Mouse (Mus musculus) cerebellum, adult 9-10 months (tissue): ENCODE measurements around the gene Aco2.

Experiments used
- DNase-seq: peaks from one replicate; pipeline ENCODE4 v3.0.0; 2022

Gene Aco2

GRCm38 (mm10) chr15:81846755-81847154 is 25.4 kb upstream of the Aco2 start:
- peak; percentile 44 for DNase-seq

GRCm38 (mm10) chr15:81847161-81847560 is 24.9 kb upstream of the Aco2 start:
- peak; percentile 43 for DNase-seq

DNA sequence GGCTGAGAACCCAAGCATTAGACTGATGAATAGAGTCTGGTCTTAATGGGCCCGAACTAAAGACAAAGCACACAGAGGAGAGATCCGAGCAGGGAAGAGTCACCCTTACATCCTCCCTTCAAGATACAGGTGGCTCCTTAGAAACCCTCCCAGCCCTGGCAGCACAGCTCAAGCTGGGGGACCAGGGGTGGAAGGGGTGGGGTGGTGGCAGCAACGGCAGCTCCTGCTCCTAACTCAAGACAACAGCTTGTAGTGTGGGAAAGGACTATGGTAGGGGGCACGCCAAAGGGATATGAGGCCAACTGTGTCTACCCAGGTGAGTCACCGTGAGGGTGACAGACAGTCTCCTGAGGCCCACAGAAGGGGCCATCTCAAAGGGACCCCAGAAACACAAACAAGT is 24.2 kb upstream of the Aco2 start:
- peak; percentile 47 for DNase-seq

DNA sequence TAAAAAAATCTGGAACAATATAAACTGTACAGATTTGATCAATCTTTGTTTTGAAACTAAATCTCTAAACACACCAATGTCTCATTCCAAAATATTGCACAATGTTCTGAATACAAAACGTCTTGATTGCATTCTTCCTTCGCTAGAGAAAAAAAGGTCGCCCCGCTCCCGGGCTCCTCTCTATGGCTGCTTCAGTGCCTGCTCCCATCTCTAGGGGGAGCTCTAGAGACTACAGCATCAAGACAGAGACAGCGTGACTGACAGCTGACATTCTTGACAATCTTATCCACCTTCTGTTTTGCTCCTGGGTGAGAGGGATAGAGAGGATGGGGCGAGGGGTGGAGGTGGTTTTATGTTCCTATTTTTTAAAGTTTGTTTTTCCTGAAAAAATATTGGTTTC is 23.8 kb upstream of the Aco2 start:
- peak; percentile 77 for DNase-seq

DNA sequence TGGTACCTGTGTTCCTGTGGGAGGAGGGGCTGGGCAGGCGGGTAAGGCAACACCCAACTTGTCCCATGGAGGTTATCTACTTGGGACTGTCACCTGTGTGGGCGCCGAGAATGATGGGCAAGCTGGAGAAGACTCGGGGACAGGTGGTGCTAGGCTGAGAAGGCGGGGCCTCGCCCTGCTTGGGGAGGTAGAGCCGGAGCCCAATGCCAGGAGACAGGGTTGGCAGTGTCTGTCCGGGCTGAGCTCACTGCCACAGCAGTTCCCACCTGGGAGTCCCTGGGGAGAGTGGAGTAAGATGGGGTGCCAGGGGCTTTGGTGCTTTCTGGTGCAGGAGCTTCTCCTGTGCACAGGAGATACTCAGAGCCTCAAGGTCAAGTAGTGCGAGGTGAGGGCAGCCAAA is 23.0 kb upstream of the Aco2 start:
- peak; percentile 82 for DNase-seq

DNA sequence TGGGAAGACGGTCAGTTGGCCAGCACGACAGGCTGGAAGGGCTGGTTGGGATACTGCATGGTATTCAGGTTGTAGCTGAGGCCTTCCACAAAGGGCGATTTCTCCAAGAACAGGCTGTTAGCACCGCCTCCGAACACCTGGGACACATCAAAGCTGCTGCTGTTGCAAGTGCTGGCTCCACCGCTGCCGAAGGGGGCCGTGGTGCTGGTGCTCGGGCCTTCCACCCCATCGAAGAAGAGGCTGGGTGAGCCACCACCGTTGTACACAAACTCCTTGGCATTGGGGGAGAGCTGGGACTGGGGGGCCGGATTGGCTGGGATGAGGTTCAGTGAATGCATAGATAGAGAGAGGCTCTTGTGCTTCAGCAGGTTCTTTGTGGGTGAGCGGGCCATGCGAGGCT is 21.4 kb upstream of the Aco2 start:
- peak; percentile 48 for DNase-seq

DNA sequence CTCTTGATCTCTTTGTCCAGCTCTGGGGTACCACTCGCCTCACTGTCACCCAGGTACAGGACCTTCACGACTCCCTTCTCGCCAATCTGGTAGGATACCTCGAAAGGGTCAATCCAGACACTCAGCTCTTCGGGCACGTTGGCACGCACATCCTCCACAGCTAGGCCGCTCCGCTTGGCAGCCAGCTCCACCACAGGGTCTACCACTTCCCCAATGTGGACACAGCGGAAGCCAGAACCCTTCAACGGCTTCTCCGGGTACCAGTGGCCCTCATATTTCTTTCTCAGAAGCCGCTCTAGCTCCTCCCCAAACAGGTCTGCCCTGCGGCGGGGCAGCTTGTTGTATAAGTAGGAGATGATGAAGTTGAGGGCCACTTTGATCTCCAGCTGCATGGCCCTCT is 20.7 kb upstream of the Aco2 start:
- DNase-seq, result no peak

DNA sequence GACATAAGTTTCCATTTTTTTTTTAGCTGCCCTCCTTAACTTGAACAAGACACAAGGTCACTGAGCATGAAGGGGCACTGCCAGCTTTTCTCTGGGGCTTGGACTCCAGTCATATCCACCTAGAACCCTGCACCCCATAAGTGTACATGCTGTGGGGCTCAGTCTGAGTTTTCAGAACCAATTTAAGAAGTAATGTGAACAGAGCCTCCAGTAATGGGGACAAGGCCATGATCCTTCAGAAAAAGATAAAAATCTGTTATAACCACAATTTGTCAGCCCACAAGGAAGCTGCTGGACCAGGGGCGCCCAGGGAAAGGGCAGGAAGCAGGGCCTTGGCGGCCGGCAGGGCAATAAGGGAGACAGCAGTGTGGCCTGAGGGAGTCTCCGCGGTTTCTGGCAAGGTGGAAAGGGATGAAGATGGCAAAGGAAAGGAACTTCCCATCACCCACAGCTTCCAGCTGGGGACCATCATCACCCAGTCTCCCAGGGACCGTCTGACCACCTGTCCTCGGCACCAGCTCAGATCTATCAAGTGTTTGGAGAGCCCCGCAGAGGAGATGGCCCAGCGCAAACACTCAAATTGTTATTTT is 19.6 kb upstream of the Aco2 start:
- peak; percentile 69 for DNase-seq

GRCm38 (mm10) chr15:81853081-81853480 is 19.0 kb upstream of the Aco2 start:
- DNase-seq, result no peak

- DNase-seq, result peak; percentile 95
These were observed 15.9 kb upstream of the Aco2 start for GRCm38 (mm10) chr15:81856030-81856790.

DNA sequence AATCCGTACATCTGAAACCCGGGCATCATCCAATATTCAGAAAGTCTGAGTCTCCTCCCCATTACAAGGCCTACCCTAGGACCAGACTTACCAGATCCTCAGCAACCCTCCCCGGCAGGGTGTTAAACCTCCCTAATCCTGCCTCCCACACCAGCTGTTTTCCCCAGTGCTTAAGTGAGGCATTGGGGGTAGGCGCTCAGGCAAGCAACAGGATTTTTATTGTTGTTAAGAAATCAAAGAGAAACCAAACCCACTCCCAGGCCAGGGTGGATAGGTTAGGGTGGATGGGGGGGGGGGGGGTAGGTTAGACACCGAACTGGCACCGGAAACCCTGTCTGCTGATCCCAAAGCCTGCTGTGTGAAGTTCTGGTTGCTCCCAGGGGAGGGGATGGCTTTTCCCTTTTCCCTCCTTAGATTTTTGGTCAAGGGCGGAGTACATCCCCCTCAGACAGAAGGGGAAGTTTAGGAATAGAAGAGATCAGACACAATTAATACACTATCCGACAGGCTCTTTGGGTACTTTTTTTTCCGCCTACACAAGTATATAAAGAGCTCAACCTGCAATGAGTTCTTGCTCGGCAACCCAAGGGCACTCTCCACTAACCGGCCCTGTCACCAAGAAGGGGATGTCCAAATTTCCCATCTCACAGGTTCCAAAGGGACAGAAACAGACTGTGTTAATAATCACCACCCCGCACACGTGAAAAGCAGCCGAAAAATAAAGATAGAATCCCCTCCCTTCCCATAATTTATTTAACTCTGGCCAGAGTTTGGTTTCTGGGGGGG is 15.0 kb upstream of the Aco2 start:
- peak; percentile 71 for DNase-seq

- DNase-seq, result no peak
These were observed 14.4 kb upstream of the Aco2 start for GRCm38 (mm10) chr15:81857724-81858116.

DNA sequence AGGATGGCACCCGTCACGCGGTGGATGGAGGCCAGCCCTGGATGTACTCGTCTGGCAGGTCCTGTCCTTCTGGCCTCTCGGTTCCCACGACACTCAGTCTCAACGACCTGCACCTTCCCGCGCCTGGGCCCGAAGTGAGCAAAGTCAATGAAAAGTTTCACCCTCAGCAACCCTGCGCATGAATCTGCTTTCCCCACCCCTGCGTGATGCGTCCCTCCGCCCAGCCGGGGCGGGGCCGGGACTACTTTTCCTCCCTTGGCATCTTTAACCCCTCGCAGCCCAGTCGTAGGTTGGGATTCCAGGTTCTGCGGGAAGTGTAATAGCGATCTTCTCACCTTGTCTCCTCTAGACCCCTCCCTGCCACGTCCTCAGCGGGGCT is 14.0 kb upstream of the Aco2 start:
- peak; percentile 96 for DNase-seq

DNA sequence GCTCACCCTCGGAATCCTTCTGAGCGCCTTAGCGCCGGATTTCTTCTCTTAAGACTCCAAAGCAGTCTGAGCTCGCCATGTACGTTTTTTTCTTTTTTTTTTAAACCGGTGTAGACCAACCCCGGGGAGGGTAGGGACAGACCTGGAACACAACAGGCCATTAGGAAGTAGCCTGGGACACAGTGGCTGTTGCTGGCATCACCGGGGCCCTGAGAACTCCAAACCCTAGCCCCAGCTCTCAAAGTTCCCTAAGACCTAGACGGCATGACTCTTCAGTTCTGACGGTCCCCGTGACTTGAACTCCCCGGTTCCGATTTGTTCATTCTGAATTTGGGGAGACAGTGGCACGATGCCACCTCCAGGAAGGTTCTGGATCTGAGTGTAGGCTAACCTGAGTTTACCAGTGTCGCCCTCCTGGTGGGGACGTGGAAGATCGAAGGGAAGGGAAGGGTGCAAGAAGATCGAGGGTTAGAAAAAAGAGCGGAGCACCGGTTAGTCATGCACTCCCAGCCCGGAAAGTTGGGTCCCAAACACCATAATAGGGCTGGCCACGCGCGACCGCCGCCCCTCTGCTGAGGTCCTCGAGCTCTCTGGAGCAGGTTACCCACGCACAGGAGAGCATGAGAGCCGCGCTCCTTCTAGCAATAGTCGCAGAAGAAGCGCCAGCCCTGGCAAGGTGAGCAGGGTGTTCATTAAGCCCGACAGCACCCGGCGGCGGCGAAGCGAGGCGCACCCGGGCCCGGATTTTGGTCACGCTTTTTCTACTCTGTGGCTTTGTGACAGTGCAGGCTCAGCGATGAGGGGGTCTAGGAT is 13.4 kb upstream of the Aco2 start, which contains the start of gene Tob2:
Gene Tob2, minus strand, starts transcription at position 280 of the 813 bp plus-strand sequence.
- peak; percentile 87 for DNase-seq

GRCm38 (mm10) chr15:81859330-81860255 is 12.5 kb upstream of the Aco2 start:
- DNase-seq, result peak; percentile 98

DNA sequence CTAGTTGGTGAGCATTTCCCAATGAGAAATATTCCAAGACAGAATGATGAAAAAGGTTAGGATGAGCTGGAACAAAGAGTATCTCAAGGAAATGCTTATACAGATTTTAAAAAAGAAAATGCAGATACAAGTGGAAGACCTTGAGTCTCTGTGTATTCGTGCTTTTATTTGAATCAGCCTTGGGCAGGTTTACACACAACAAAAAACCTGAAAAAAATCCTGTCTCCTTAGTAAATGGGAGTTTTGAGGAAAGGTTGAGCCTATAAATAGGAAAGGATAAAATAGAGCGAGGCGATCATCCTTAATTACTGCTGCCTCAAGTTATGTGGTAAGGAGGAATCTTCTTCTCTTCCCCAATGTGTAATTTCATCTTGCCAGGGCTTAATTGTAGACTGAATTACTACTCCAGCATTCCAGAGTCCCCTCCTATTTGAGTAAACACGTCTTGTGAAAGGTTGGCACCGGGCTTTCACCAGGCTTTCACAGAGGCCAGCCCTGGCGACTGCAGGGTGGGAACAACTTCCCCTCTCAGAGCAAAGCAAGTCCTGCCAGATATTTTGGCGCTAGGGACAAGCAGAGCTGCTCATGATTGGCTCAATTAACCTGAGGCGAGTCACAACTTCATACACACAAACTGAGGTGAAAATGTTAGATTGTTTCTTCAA is 11.5 kb upstream of the Aco2 start:
- peak; percentile 69 for DNase-seq

DNA sequence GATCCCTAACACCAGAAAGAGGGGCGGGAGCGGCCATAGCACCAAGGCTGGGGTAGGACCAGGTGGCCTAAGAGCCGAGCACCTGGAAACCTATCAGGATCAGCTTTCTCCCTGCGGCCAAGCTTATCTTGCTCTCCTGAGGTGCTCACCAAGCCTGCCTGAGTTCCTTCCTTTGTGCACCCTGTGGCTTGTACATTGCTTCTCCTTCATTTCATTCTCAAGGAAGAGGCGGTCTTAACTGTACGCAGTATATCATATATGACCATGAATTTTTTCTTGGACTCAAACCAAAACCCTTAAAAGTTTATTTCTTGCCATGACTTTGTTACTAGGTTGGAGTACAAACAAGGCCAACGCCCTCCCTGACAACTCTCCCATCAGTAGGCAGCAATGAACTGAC is 7.9 kb upstream of the Aco2 start:
- DNase-seq, result no peak

GRCm38 (mm10) chr15:81869985-81870384 is 2.1 kb upstream of the Aco2 start:
- no peak for DNase-seq

DNA sequence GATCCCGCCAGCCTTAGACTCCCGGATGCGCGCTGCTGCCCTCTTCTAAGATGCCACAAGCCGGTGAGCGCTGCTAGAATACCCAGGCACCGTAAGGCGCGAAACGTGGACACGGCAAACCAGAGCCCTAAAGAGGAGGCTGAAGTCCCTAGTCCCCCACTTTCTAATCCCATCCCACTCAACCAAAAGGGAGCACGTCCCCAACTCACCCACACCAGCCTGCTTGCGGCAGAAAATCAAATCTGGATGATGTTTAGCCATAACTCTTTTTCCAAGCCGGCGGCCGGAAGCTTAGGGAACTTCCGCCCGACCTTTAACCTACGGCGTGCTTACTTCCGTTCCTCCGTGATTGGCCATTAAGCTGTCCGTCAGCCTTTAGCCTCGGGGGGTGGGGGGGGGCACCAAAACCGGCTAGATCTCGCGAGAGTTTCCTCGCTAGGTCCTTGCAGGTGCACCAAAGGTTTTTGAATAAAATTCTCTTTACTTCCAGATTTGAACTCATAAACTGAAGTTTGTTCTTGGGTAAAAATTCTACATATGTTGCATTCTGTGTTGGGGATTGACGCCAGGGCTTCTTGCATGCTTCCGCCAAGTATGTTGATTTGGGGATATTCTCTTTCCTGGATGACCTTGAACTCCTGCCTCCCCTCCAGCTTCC is 376 bp upstream of the Aco2 start, which contains the start of gene Phf5a:
Gene Phf5a, minus strand, starts transcription at position 308 of the 658 bp plus-strand sequence.
- DNase-seq, result no peak

DNA sequence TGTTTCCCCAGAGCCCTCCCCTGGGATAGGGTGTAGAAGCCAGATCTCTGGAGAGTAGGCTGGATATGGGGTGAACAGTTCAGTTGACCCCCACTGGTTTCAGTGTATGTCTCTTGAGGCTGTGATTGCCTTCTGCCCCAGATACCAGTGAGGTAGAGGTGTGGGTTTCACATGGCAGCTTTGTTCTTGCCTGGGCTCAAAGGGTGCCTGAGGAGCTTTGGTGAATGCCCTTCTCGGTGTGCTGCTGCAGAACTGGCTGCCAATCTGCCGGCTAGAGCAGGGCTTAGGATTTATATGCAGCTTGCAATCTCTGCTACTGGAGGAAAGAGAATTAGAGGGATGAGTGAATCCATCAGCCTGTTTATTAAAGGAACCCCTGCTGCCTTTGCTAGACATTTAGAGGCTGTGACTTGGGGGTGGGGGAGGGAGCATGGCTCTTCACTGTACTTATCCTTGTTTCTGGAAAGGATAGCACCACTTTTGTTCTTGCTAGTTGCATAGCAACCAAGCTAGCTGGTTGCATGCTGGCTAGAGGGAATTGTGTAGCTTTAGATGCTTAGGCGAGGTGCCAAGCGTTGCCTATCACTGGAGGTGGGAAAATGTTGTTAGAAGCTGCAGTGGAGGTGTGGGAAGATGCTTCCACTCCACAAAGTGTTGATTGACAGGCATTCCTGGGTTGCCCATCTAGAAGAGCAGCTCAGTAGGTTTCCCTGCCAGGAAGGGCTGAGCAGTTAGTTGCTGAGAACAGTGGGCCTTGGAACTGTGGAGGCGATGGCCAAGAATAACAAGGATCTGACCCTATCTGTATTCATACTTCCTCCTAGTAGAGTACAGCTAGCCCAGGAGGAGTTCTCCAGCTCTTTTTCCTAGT is 7.7 kb downstream of the Aco2 start:
- DNase-seq, result no peak
